Mouse (Mus musculus) lung, embryonic 14.5 days (tissue): ENCODE results near the gene Serpinb1a. TPM values are rescaled to one million over a fixed set of nuclear protein-coding genes. Genes with fewer than 3 reads are reported as not detected.
A peak's percentile ranks its signal among the peaks of the same experiment; 100 is the strongest.

Experiments
- ATAC-seq: fragments of 200-750 bp; cut with Nextera tagmentation; 2 replicates; pipeline ENCODE4 v1.8.0; 2017; ENCODE audit warnings: mild to moderate bottlenecking, moderate TSS enrichment, moderate library complexity; ENCODE audit not compliant: insufficient read depth
- DNase-seq: peaks from one replicate; pipeline ENCODE4 v3.0.0-alpha.2; 2015
- H3K27ac ChIP-seq: fragments of 300-500 bp; sonication (generic); 2 replicates; pipeline ENCODE4 v1.5.1; 2014; ENCODE audit warnings: low read depth, mild to moderate bottlenecking, moderate library complexity
- H3K27me3 ChIP-seq: fragments of 300-500 bp; sonication (generic); 2 replicates; pipeline ENCODE4 v1.6.1; 2014; ENCODE audit warnings: low read length, control low read depth; ENCODE audit not compliant: insufficient read depth
- H3K36me3 ChIP-seq: fragments of 300-500 bp; sonication (generic); 2 replicates; pipeline ENCODE4 v1.6.1; 2014; ENCODE audit warnings: control low read depth; ENCODE audit not compliant: insufficient read depth
- H3K4me1 ChIP-seq: fragments of 300-500 bp; sonication (generic); 2 replicates; pipeline ENCODE4 v1.6.1; 2014; ENCODE audit warnings: antibody characterized with exemption, control low read depth; ENCODE audit not compliant: insufficient read depth
- H3K4me2 ChIP-seq: fragments of 300-500 bp; sonication (generic); 2 replicates; pipeline ENCODE4 v1.6.1; 2014; ENCODE audit warnings: mild to moderate bottlenecking
- H3K4me3 ChIP-seq: fragments of 300-500 bp; sonication (generic); 2 replicates; pipeline ENCODE4 v1.5.1; 2014; ENCODE audit warnings: low read depth, low read length
- H3K9ac ChIP-seq: fragments of 300-500 bp; sonication (generic); 2 replicates; pipeline ENCODE4 v1.6.1; 2014
- H3K9me3 ChIP-seq: fragments of 300-500 bp; sonication (generic); 2 replicates; pipeline ENCODE4 v1.6.1; 2016; ENCODE audit warnings: low read depth, low read length, control low read depth
- CTCF ChIP-seq: IDR thresholded peaks from 2 replicates; pipeline ENCODE4 v1.5.1; 2016; ENCODE audit warnings: antibody characterized with exemption, low read depth
- WGBS: fragments of 180-500 bp; shearing (Covaris S2); extraction: QIAGEN DNeasy Blood & Tissue Kit; methylation state at CpG from one replicate; pipeline ENCODE4 v1.1.7; 2014; 5-methylcytosine and 5-hydroxymethylcytosine counted together
- polyA plus RNA-seq: library from polyadenylated mRNA; unstranded; fragments of >200 nt; fragmentation: Nextera tagmentation; extraction: Ambion mirVana; gene quantifications from 2 replicates; pipeline ENCODE4 v1.2.1, GENCODE M21; 2014

Serpinb1a gene
- polyA plus RNA-seq, 1 experiment from 2014 or later, result 5.1 TPM

DNA sequence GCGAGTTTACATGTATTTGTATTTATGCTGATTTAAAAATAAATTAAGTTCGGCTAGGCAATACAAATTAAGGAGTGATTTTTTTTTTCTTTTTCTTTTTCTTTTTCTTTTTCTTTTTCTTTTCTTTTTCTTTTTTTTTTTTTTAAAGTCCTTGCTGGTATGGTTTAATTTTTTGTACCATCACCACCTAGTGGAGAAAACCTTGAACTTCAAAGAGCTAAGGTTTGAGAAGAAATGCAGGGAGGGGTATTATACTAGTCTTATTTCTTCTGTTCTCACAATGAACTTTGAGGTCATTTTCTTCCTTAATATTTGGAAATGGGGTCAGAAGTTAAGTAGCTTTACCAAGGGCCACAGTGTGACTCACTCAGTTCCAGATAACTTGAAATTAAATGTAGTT lies 51.9 kb downstream of the Serpinb1a start:
- H3K4me2 ChIP-seq, result no peak overlapping the region
- DNase-seq, result peak; percentile 54
- no peak for ATAC-seq
- no peak overlapping the region for H3K27ac ChIP-seq
- H3K9ac ChIP-seq, result no peak overlapping the region
- WGBS, result 49% methylated on average over 2 of the region's 2 CpGs
- H3K9me3 ChIP-seq, result no peaks in the 10 kb centered on the region
- no peaks in the 10 kb centered on the region for H3K36me3 ChIP-seq
- TF ChIP-seq CTCF, result peak; percentile 37
- H3K4me1 ChIP-seq, result peaks cover 6% of the 10 kb centered on the region; the same call in 1 of the 2 replicates
- no peaks in the 10 kb centered on the region for H3K27me3 ChIP-seq
- no peak overlapping the region for H3K4me3 ChIP-seq

DNA sequence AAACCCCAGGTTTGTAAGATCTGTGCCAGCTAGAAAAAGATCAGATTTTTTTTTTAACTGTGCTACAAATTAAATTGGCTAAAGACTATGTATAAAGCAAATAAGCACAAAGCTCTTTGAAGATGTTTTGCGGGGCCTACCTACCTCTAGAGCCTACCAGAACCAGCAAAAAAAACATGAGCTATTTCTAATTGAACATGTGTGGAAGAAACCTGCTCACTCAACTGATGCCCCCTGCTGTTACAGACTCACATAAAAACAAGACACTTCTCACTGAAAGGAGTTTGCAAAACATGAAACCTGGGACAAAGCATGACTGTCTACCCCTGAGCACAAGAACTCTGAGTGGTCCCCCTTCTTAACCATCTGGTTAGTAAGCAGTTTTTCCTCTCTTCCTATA lies 53.9 kb downstream of the Serpinb1a start:
- WGBS, result 90% methylated on average over 1 of the region's 1 CpGs
- no peak overlapping the region for H3K27ac ChIP-seq
- TF ChIP-seq CTCF, result peak; percentile 15; the same call in 1 of the 2 replicates
- H3K4me2 ChIP-seq, result no peak overlapping the region
- no peak overlapping the region for H3K9ac ChIP-seq
- H3K9me3 ChIP-seq, result no peaks in the 10 kb centered on the region
- ATAC-seq (no peak), DNase-seq (no peak)
- H3K4me3 ChIP-seq, result no peak overlapping the region
- H3K27me3 ChIP-seq, result no peaks in the 10 kb centered on the region
- H3K36me3 ChIP-seq, result no peaks in the 10 kb centered on the region
- H3K4me1 ChIP-seq, result no peaks in the 10 kb centered on the region

DNA sequence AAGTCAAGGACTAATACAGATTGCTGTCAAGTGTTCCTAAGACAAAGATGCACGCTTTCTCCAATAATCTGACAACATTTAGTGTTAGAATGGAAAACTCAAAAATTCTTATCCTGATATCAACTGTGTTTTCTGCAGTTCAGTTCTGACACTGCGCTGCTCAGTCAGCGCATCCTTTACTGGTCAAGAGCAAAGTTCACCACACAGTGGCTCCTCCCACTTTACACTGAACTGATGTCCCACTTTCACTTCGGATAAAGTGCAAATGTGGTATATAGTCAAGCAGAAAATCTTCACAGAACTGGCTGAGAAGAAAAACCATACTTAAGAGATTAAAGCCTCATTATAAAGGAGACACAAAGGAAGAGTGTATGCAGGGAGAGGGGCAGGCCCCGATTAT lies 55.8 kb downstream of the Serpinb1a start:
- Histone ChIP-seq H3K9me3 (no peaks in the 10 kb centered on the region), H3K9ac (no peak overlapping the region), H3K36me3 (no peaks in the 10 kb centered on the region), H3K27ac (no peak overlapping the region), H3K4me2 (no peak overlapping the region), H3K4me1 (no peaks in the 10 kb centered on the region), H3K27me3 (no peaks in the 10 kb centered on the region), H3K4me3 (no peak overlapping the region)
- DNase-seq (no peak), ATAC-seq (no peak)
- no peak for TF ChIP-seq CTCF
- 84% methylated on average over 5 of the region's 5 CpGs for WGBS

DNA sequence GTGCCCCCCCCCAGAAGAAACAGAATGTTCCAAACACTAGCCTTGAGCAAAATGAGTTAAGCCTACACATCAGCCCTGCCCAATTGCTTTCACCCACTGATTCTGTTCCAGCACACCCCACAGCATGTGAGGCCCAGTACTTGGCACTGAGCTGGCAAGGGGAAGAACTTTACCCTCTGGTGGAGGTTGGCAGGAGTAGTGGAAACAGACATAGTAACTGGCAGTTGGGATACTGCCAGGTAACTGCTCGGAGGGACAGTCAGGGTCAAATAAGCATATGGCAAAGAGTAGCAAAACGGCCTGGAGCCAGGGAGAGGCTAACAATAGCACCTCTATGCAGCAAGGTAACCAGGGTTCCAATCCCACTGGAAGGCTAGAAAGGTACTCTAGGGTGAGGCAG lies 56.4 kb downstream of the Serpinb1a start:
- no peak for TF ChIP-seq CTCF
- no peak overlapping the region for H3K4me3 ChIP-seq
- no peak overlapping the region for H3K9ac ChIP-seq
- H3K4me1 ChIP-seq, result no peaks in the 10 kb centered on the region
- no peak overlapping the region for H3K4me2 ChIP-seq
- no peaks in the 10 kb centered on the region for H3K36me3 ChIP-seq
- WGBS, result 51% methylated on average over 2 of the region's 2 CpGs
- H3K27me3 ChIP-seq, result no peaks in the 10 kb centered on the region
- H3K27ac ChIP-seq, result no peak overlapping the region
- no peak for DNase-seq
- ATAC-seq, result no peak
- H3K9me3 ChIP-seq, result no peaks in the 10 kb centered on the region

Other genes starting within 250 kb of the Serpinb1a start
- 0.09 TPM in 1 of 2 replicates, not detected in the other for gene Mylk4, start 67.2 kb downstream of the Serpinb1a start, polyA plus RNA-seq
- 20.3 and 22.4 TPM in 2 replicates for gene Wrnip1, start 49.1 kb downstream of the Serpinb1a start, polyA plus RNA-seq
- gene D930007J09Rik, start 48.3 kb downstream of the Serpinb1a start, polyA plus RNA-seq, result not detected in 2 replicates
- gene Serpinb1c, start 47.0 kb upstream of the Serpinb1a start, polyA plus RNA-seq, result not detected in 2 replicates
- 23.7 and 24.0 TPM in 2 replicates for gene Serpinb6b, start 114.0 kb upstream of the Serpinb1a start, polyA plus RNA-seq
- gene Serpinb9, start 152.1 kb upstream of the Serpinb1a start, polyA plus RNA-seq, result 30.1 and 31.8 TPM in 2 replicates
- gene Serpinb9b, start 176.2 kb upstream of the Serpinb1a start, polyA plus RNA-seq, result 0.27 and 0.36 TPM in 2 replicates
- 0.18 and 0.37 TPM in 2 replicates for gene Serpinb1b, start 227.4 kb upstream of the Serpinb1a start, polyA plus RNA-seq